Mouse (Mus musculus) MEL (cell line): ENCODE data around the gene Rims1. TPM values are rescaled to one million over a fixed set of nuclear protein-coding genes. Genes with fewer than 3 reads are reported as not detected.

Experiments used
- DNase-seq: peaks from one replicate; pipeline ENCODE4 v3.0.0; 2011; ENCODE audit warnings: low read depth, low spot score
- H3K27ac ChIP-seq: 2 replicates; pipeline ENCODE4 v1.5.1; 2012; ENCODE audit warnings: low read depth, mild to moderate bottlenecking, control low read depth, low read length, moderate library complexity; ENCODE audit not compliant: control insufficient read depth
- H3K27me3 ChIP-seq, 2 experiments: fragments of 150-350 bp in 1 of 2; sonication (generic) in 1 of 2; 2 replicates each; pipeline ENCODE4 v1.6.1; 2012; ENCODE audit warnings: low read length in 2 of 2, mild to moderate bottlenecking in 2 of 2, improper control_type of control experiment in 1 of 2, moderate library complexity in 1 of 2; ENCODE audit not compliant: insufficient read depth in 2 of 2, control insufficient read depth in 1 of 2
- H3K36me3 ChIP-seq, 2 experiments: 2 replicates each; pipeline ENCODE4 v1.6.1; 2012 to 2014; ENCODE audit warnings: low read length in 2 of 2, improper control_type of control experiment in 1 of 2, inconsistent platforms in 1 of 2, mild to moderate bottlenecking in 1 of 2; ENCODE audit not compliant: insufficient read depth in 2 of 2, control insufficient read depth in 1 of 2
- H3K4me1 ChIP-seq, 2 experiments: fragments of 150-350 bp in 1 of 2; sonication (generic) in 1 of 2; 2 replicates each; pipeline ENCODE4 v1.6.1; 2012; ENCODE audit warnings: low read length in 2 of 2, improper control_type of control experiment in 1 of 2, mild to moderate bottlenecking in 1 of 2; ENCODE audit not compliant: insufficient read depth in 2 of 2, control insufficient read depth in 1 of 2
- H3K4me3 ChIP-seq, 2 experiments: fragments of 150-350 bp in 1 of 2; sonication (generic) in 1 of 2; 2 replicates each; pipeline ENCODE4 v1.5.1; 2012; ENCODE audit warnings: low read depth in 2 of 2, low read length in 2 of 2, mild to moderate bottlenecking in 2 of 2, moderate library complexity in 2 of 2, control low read depth in 1 of 2, improper control_type of control experiment in 1 of 2; ENCODE audit not compliant: control insufficient read depth in 1 of 2, insufficient read depth in 1 of 2
- H3K79me2 ChIP-seq: 2 replicates; pipeline ENCODE4 v1.6.1; 2012; ENCODE audit warnings: mild to moderate bottlenecking, low read length, moderate library complexity; ENCODE audit not compliant: control insufficient read depth, poor library complexity, insufficient read depth
- H3K9ac ChIP-seq: 2 replicates; pipeline ENCODE4 v1.6.1; 2012; ENCODE audit warnings: low read depth, mild to moderate bottlenecking, control low read depth, low read length, moderate library complexity; ENCODE audit not compliant: control insufficient read depth, poor library complexity, severe bottlenecking
- H3K9me3 ChIP-seq: fragments of 150-350 bp; sonication (generic); replicated peaks from 2 replicates; pipeline ENCODE4 v1.6.1; 2012; ENCODE audit warnings: mild to moderate bottlenecking, low read length, improper control_type of control experiment, moderate library complexity; ENCODE audit not compliant: insufficient read depth
- BHLHE40 ChIP-seq: IDR thresholded peaks from 2 replicates; pipeline ENCODE4 v1.6.1; 2012; ENCODE audit warnings: low read depth, mild to moderate bottlenecking, inconsistent platforms, low read length, improper control_type of control experiment, borderline replicate concordance
- ETS1 ChIP-seq: IDR thresholded peaks from 2 replicates; pipeline ENCODE4 v1.6.1; 2012; ENCODE audit warnings: low read depth, mild to moderate bottlenecking, inconsistent platforms, low read length, improper control_type of control experiment, moderate library complexity
- GATA1 ChIP-seq: IDR thresholded peaks from 2 replicates; pipeline ENCODE4 v1.6.1; 2011; ENCODE audit warnings: low read depth, low read length, improper control_type of control experiment
- HCFC1 ChIP-seq: IDR thresholded peaks from 2 replicates; pipeline ENCODE4 v1.6.1; 2012; ENCODE audit warnings: low read depth, mild to moderate bottlenecking, inconsistent platforms, low read length, improper control_type of control experiment, moderate library complexity
- JUND ChIP-seq: IDR thresholded peaks from 2 replicates; pipeline ENCODE4 v1.6.1; 2011; ENCODE audit warnings: low read depth, mild to moderate bottlenecking, improper control_type of control experiment, low read length
- MAZ ChIP-seq: IDR thresholded peaks from 2 replicates; pipeline ENCODE4 v1.6.1; 2012; ENCODE audit warnings: low read depth, mild to moderate bottlenecking, inconsistent platforms, low read length, improper control_type of control experiment
- MEF2A ChIP-seq: IDR thresholded peaks from 2 replicates; pipeline ENCODE4 v1.6.1; 2014; ENCODE audit warnings: low read depth, mild to moderate bottlenecking, inconsistent platforms, low read length, improper control_type of control experiment; ENCODE audit not compliant: poor library complexity, insufficient replicate concordance, severe bottlenecking; ENCODE audit errors: extremely low read depth
- MXI1 ChIP-seq: IDR thresholded peaks from 2 replicates; pipeline ENCODE4 v1.6.1; 2011; ENCODE audit warnings: mild to moderate bottlenecking, low read depth, low read length, improper control_type of control experiment
- MYC ChIP-seq: IDR thresholded peaks from 2 replicates; pipeline ENCODE4 v1.6.1; 2011; ENCODE audit warnings: low read depth, mild to moderate bottlenecking, low read length, improper control_type of control experiment, moderate library complexity
- NRF1 ChIP-seq: IDR thresholded peaks from 2 replicates; pipeline ENCODE4 v1.6.1; 2014; ENCODE audit warnings: low read depth, mild to moderate bottlenecking, inconsistent platforms, low read length, improper control_type of control experiment, moderate library complexity; ENCODE audit not compliant: poor library complexity, insufficient read depth, severe bottlenecking
- POLR2AphosphoS2 ChIP-seq: IDR thresholded peaks from 2 replicates; pipeline ENCODE4 v1.6.1; 2011; ENCODE audit warnings: low read length, improper control_type of control experiment
- POLR2AphosphoS5 ChIP-seq: IDR thresholded peaks from 2 replicates; pipeline ENCODE4 v1.6.1; 2012; ENCODE audit warnings: low read depth, borderline replicate concordance, mild to moderate bottlenecking, inconsistent platforms, low read length, moderate library complexity, mixed read lengths
- RCOR1 ChIP-seq: IDR thresholded peaks from 2 replicates; pipeline ENCODE4 v1.6.1; 2012; ENCODE audit warnings: low read depth, mild to moderate bottlenecking, inconsistent platforms, low read length, improper control_type of control experiment
- USF1 ChIP-seq: IDR thresholded peaks from 2 replicates; pipeline ENCODE4 v1.6.1; 2014; ENCODE audit warnings: low read depth, mild to moderate bottlenecking, inconsistent platforms, low read length, improper control_type of control experiment, moderate library complexity
- USF2 ChIP-seq, 2 experiments: IDR thresholded peaks; 2 replicates each; pipeline ENCODE4 v1.6.1; 2011 to 2012; ENCODE audit warnings: improper control_type of control experiment in 2 of 2, low read length in 2 of 2, borderline replicate concordance in 1 of 2, inconsistent platforms in 1 of 2, low read depth in 1 of 2, mild to moderate bottlenecking in 1 of 2; ENCODE audit not compliant: insufficient read depth in 1 of 2
- ZC3H11A ChIP-seq: IDR thresholded peaks from 2 replicates; pipeline ENCODE4 v1.6.1; 2012; ENCODE audit warnings: low read depth, mild to moderate bottlenecking, inconsistent platforms, low read length, improper control_type of control experiment
- ZNF384 ChIP-seq: IDR thresholded peaks from 2 replicates; pipeline ENCODE4 v1.6.1; 2012; ENCODE audit warnings: low read depth, mild to moderate bottlenecking, inconsistent platforms, low read length, improper control_type of control experiment
- polyA plus RNA-seq, 2 experiments: library from polyadenylated mRNA; stranded (reverse) in 1 of 2; unstranded in 1 of 2; fragments of >175 nt in 1 of 2; fragments of >200 nt in 1 of 2; gene quantifications; 2 replicates each; pipeline versions ENCODE4 v1.2.1 to v1.2.4; 2012; ENCODE audit warnings: low replicate concordance in 2 of 2, low read depth in 1 of 2; ENCODE audit not compliant: insufficient read length in 2 of 2, insufficient read depth in 1 of 2, missing spikeins in 1 of 2
- total RNA-seq: library from RNA; depleted of rRNA; stranded (reverse); fragments of 300-350 nt; gene quantifications from 2 replicates; pipeline ENCODE4 v1.2.3, GENCODE M21; 2012

Gene Rims1
- total and polyA plus RNA-seq, 3 experiments = 0.31 TPM; not detected in 2

DNA sequence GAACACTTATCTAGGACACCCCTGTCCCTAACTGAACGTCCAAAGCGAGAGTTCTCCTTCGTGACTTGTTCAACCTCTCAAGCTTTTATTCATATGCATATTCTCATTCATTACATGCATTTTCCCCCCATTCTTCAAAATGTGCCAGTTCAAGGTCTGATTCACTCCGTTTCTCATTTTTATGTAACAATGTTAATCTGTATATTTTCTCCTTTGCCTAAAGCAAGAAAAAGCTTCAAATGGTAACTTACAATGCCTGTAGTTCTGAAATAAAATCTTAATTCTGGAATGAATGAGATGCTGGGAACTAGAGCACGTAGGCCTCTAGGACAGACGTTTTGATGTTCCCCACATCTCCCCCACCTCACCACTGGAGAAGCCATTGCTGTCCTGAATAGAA lies 141.6 kb downstream of the Rims1 start:
- Histone ChIP-seq H3K79me2 (no peaks in the 10 kb centered on the region), H3K27ac (no peak overlapping the region), H3K4me3 (no peak overlapping the region), H3K9me3 (no peaks in the 10 kb centered on the region), H3K4me1 (no peaks in the 10 kb centered on the region), H3K9ac (no peak overlapping the region), H3K36me3 (no peaks in the 10 kb centered on the region), H3K27me3 (no peaks in the 10 kb centered on the region)
- no peak for DNase-seq
- TF ChIP-seq ZC3H11A = no peak
- no peak for TF ChIP-seq HCFC1
- TF ChIP-seq POLR2AphosphoS2 = no peak
- TF ChIP-seq NRF1 = no peak
- TF ChIP-seq MYC = no peak
- TF ChIP-seq MEF2A = no peak
- TF ChIP-seq JUND = no peak
- no peak for TF ChIP-seq POLR2AphosphoS5

GRCm38 (mm10) chr1:22661825-22662224 lies 144.0 kb downstream of the Rims1 start:
- H3K27ac ChIP-seq = no peak overlapping the region

GRCm38 (mm10) chr1:22655983-22656382 lies 149.8 kb downstream of the Rims1 start:
- no peak overlapping the region for H3K4me3 ChIP-seq
- no peaks in the 10 kb centered on the region for H3K9me3 ChIP-seq
- H3K27ac ChIP-seq = no peak overlapping the region
- H3K27me3 ChIP-seq = no peaks in the 10 kb centered on the region
- DNase-seq = no peak
- H3K9ac ChIP-seq = no peak overlapping the region
- TF ChIP-seq USF1 (no peak), ZNF384 (no peak), POLR2AphosphoS5 (no peak), RCOR1 (no peak), USF2 (IDR thresholded peaks at IDR 0.05; ENCODE audit: borderline replicate concordance in 1 of 2, insufficient read depth in 1 of 2, low read depth in 1 of 2, low read length in 2 of 2) (no peak), MAZ (no peak), BHLHE40 (no peak), ETS1 (no peak)
- no peaks in the 10 kb centered on the region for H3K79me2 ChIP-seq
- no peaks in the 10 kb centered on the region for H3K4me1 ChIP-seq
- no peaks in the 10 kb centered on the region for H3K36me3 ChIP-seq

More at GRCm38 (mm10) chr1:22661825-22662224, 144.0 kb downstream of the Rims1 start:
- Histone ChIP-seq H3K9ac (no peak overlapping the region), H3K4me3 (no peak overlapping the region), H3K36me3 (no peaks in the 10 kb centered on the region), H3K27me3 (no peaks in the 10 kb centered on the region), H3K79me2 (no peaks in the 10 kb centered on the region), H3K9me3 (no peaks in the 10 kb centered on the region), H3K4me1 (no peaks in the 10 kb centered on the region)
- TF ChIP-seq MEF2A (no peak), GATA1 (no peak), USF2 (IDR thresholded peaks at IDR 0.05; ENCODE audit: borderline replicate concordance in 1 of 2, insufficient read depth in 1 of 2, low read depth in 1 of 2, low read length in 2 of 2) (no peak), MYC (no peak), MXI1 (no peak), ZNF384 (no peak)
- TF ChIP-seq, all 39 proteins: peak for 0
- no peak for DNase-seq
